Mouse (Mus musculus) lung, adult 2 months (tissue): Measurements from ENCODE around the gene Klri1.

Experiments used
- CTCF ChIP-seq: fragments of 200-500 bp; IDR thresholded peaks from 2 replicates; pipeline ENCODE4 v1.5.1; 2011; ENCODE audit warnings: mild to moderate bottlenecking, low read length, control low read depth; ENCODE audit not compliant: insufficient read depth
- POLR2A ChIP-seq: fragments of 200-500 bp; IDR thresholded peaks from 2 replicates; pipeline ENCODE4 v1.6.1; 2011; ENCODE audit warnings: low read depth, mild to moderate bottlenecking, control low read depth, low read length, borderline replicate concordance; ENCODE audit errors: extremely low read depth

GRCm38 (mm10) chr6:129713566-129713965, 3.4 kb downstream of the Klri1 start:
- TF ChIP-seq CTCF, result no peak
- TF ChIP-seq POLR2A, result no peak
